Mouse (Mus musculus) liver, embryonic 15.5 days (tissue): ENCODE measurements around the gene Asic2. TPM values are rescaled to one million over a fixed set of nuclear protein-coding genes. Genes with fewer than 3 reads are reported as not detected.

ENCODE experiments used
- ATAC-seq: fragments of 200-750 bp; cut with Nextera tagmentation; 2 replicates; pipeline ENCODE4 v1.8.0; 2017; ENCODE audit warnings: moderate number of reproducible peaks, mild to moderate bottlenecking, moderate library complexity; ENCODE audit not compliant: insufficient read depth
- H3K27ac ChIP-seq: fragments of 300-500 bp; sonication (generic); replicated peaks from 2 replicates; pipeline ENCODE4 v1.5.1; 2015; ENCODE audit warnings: mild to moderate bottlenecking, inconsistent platforms
- H3K27me3 ChIP-seq: fragments of 300-500 bp; sonication (generic); 2 replicates; pipeline ENCODE4 v1.6.1; 2015; ENCODE audit warnings: mild to moderate bottlenecking, inconsistent platforms
- H3K36me3 ChIP-seq: fragments of 300-500 bp; sonication (generic); replicated peaks from 2 replicates; pipeline ENCODE4 v1.6.1; 2015; ENCODE audit warnings: moderate library complexity, mild to moderate bottlenecking, inconsistent platforms
- H3K4me1 ChIP-seq: fragments of 300-500 bp; sonication (generic); replicated peaks from 2 replicates; pipeline ENCODE4 v1.6.1; 2015; ENCODE audit warnings: inconsistent platforms
- H3K4me2 ChIP-seq: fragments of 300-500 bp; sonication (generic); 2 replicates; pipeline ENCODE4 v1.6.1; 2015; ENCODE audit warnings: moderate library complexity, mild to moderate bottlenecking, inconsistent platforms
- H3K4me3 ChIP-seq: fragments of 300-500 bp; sonication (generic); replicated peaks from 2 replicates; pipeline ENCODE4 v1.5.1; 2015; ENCODE audit warnings: mild to moderate bottlenecking, inconsistent platforms
- H3K9ac ChIP-seq: fragments of 300-500 bp; sonication (generic); 2 replicates; pipeline ENCODE4 v1.6.1; 2015; ENCODE audit warnings: moderate library complexity, mild to moderate bottlenecking, inconsistent platforms
- H3K9me3 ChIP-seq: fragments of 300-500 bp; sonication (generic); replicated peaks from 2 replicates; pipeline ENCODE4 v1.6.1; 2016; ENCODE audit warnings: inconsistent platforms
- WGBS: fragments of 180-500 bp; shearing (Covaris S2); methylation state at CpG from one replicate; pipeline ENCODE4 v1.1.7; 2015; ENCODE audit warnings: mixed read lengths; ENCODE audit not compliant: insufficient replicate concordance; 5-methylcytosine and 5-hydroxymethylcytosine counted together
- polyA plus RNA-seq: library from polyadenylated mRNA; unstranded; fragments of >200 nt; fragmentation: Nextera tagmentation; extraction: Ambion mirVana; gene quantifications from 2 replicates; pipeline ENCODE4 v1.2.1, GENCODE M21; 2015

Gene Asic2
- polyA plus RNA-seq, 1 experiment from 2014 or later: 0.03 TPM

GRCm38 (mm10) chr11:81706996-81707395 lies 261.3 kb downstream of the Asic2 start:
- H3K9ac ChIP-seq: no peak overlapping the region
- no peak overlapping the region for H3K27ac ChIP-seq
- H3K9me3 ChIP-seq: no peaks in the 10 kb centered on the region
- H3K4me2 ChIP-seq: no peak overlapping the region
- H3K4me3 ChIP-seq: no peak overlapping the region
- no peaks in the 10 kb centered on the region for H3K36me3 ChIP-seq
- no peaks in the 10 kb centered on the region for H3K4me1 ChIP-seq
- WGBS: 46% methylated on average over 5 of the region's 5 CpGs
- H3K27me3 ChIP-seq: no peaks in the 10 kb centered on the region
- no peak for ATAC-seq

DNA sequence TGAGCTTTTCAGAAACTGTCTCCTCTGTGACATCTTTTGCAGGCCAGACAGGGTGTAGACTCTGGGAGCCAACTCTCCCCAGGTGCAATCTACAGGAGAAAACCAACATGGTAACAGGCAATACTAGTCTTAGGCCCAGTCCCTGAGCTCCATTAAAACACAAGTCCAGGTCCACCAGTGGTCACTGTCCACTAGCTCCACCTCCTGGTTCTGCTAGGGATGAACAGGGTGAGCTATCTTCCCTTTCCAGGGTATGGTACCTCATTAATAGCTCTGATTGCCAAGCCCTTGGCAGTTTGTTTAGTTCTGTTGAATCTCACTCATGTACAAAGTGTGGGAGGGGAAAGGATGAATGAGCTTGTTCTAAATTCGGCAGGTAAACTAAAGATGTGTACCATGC lies 270.2 kb downstream of the Asic2 start:
- no peak overlapping the region for H3K4me3 ChIP-seq
- no peak overlapping the region for H3K9ac ChIP-seq
- H3K4me2 ChIP-seq: no peak overlapping the region
- H3K27ac ChIP-seq: no peak overlapping the region
- no peak for ATAC-seq
- H3K36me3 ChIP-seq: no peaks in the 10 kb centered on the region
- 47% methylated on average over 1 of the region's 1 CpGs for WGBS
- H3K27me3 ChIP-seq: no peaks in the 10 kb centered on the region
- no peaks in the 10 kb centered on the region for H3K9me3 ChIP-seq
- no peaks in the 10 kb centered on the region for H3K4me1 ChIP-seq

GRCm38 (mm10) chr11:81695501-81695900 lies 272.8 kb downstream of the Asic2 start:
- no peak for ATAC-seq
- Histone ChIP-seq H3K9me3 (no peaks in the 10 kb centered on the region), H3K36me3 (no peaks in the 10 kb centered on the region), H3K9ac (no peak overlapping the region), H3K27me3 (no peaks in the 10 kb centered on the region), H3K4me2 (no peak overlapping the region), H3K4me1 (no peaks in the 10 kb centered on the region), H3K27ac (no peak overlapping the region), H3K4me3 (no peak overlapping the region)
- 52% methylated on average over 2 of the region's 2 CpGs for WGBS

GRCm38 (mm10) chr11:81680511-81680910 lies 287.7 kb downstream of the Asic2 start:
- no peak for ATAC-seq

GRCm38 (mm10) chr11:81671724-81672123 lies 296.5 kb downstream of the Asic2 start:
- H3K9me3 ChIP-seq: no peaks in the 10 kb centered on the region
- ATAC-seq: no peak
- no peak overlapping the region for H3K27ac ChIP-seq
- no peaks in the 10 kb centered on the region for H3K27me3 ChIP-seq
- H3K9ac ChIP-seq: no peak overlapping the region
- no peaks in the 10 kb centered on the region for H3K4me1 ChIP-seq
- H3K4me2 ChIP-seq: no peak overlapping the region
- H3K4me3 ChIP-seq: no peak overlapping the region
- no peaks in the 10 kb centered on the region for H3K36me3 ChIP-seq

More at GRCm38 (mm10) chr11:81680511-81680910, 287.7 kb downstream of the Asic2 start:
- no peaks in the 10 kb centered on the region for H3K9me3 ChIP-seq
- 53% methylated on average over 2 of the region's 2 CpGs for WGBS
- no peak overlapping the region for H3K27ac ChIP-seq
- H3K4me1 ChIP-seq: no peaks in the 10 kb centered on the region
- H3K4me3 ChIP-seq: no peak overlapping the region
- no peaks in the 10 kb centered on the region for H3K36me3 ChIP-seq
- H3K9ac ChIP-seq: no peak overlapping the region
- no peaks in the 10 kb centered on the region for H3K27me3 ChIP-seq
- no peak overlapping the region for H3K4me2 ChIP-seq

DNA sequence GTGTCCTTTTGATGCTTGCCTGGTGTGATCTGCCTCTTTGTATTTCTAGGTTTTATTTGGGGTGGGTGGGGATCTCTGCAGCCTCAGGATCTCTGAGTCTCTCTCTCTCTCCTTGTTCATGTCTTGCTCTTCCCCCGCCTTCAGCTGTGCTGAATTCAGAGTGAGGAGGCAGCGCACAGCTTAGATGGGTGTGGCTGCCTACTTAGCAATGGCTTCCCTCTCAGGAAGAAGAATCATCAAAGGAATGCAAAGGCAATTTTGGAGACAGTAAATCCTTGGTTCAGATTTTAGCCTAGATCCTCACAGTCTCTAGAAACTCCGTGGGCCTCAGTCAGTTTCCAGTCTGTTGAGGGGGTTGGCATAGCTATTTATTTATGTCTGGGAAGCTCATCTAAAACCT lies 297.8 kb downstream of the Asic2 start:
- no peak overlapping the region for H3K27ac ChIP-seq
- no peaks in the 10 kb centered on the region for H3K27me3 ChIP-seq
- no peak overlapping the region for H3K9ac ChIP-seq
- H3K4me1 ChIP-seq: no peaks in the 10 kb centered on the region
- no peak for ATAC-seq
- no peaks in the 10 kb centered on the region for H3K9me3 ChIP-seq
- no peak overlapping the region for H3K4me3 ChIP-seq
- H3K4me2 ChIP-seq: no peak overlapping the region
- 40% methylated on average over 3 of the region's 3 CpGs for WGBS
- no peaks in the 10 kb centered on the region for H3K36me3 ChIP-seq

DNA sequence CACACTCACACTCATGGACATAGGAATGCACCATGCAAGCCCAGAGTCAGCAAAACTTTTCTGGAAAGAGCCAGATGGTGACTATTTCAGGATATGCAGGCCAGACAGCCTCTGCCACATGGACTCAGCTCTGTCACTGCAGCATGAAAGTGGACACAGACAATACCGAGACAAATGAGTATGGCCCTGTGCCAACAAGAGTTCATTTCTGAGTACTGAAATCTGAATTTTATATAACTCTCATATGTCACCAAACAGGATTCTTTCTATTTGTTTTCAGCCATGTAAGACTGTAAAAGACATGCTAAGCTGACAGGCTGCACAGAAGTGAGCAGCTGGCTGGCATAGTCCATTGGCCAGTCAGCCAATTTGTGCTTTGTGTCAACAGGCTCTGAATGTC lies 309.4 kb downstream of the Asic2 start:
- no peak overlapping the region for H3K4me3 ChIP-seq
- H3K4me1 ChIP-seq: no peaks in the 10 kb centered on the region
- no peaks in the 10 kb centered on the region for H3K9me3 ChIP-seq
- no peak overlapping the region for H3K27ac ChIP-seq
- 57% methylated on average over 1 of the region's 1 CpGs for WGBS
- no peaks in the 10 kb centered on the region for H3K27me3 ChIP-seq
- H3K36me3 ChIP-seq: no peaks in the 10 kb centered on the region
- H3K4me2 ChIP-seq: no peak overlapping the region
- ATAC-seq: no peak
- no peak overlapping the region for H3K9ac ChIP-seq

- 40% methylated on average over 2 of the region's 2 CpGs for WGBS
- no peak for ATAC-seq
These were observed 311.1 kb downstream of the Asic2 start for GRCm38 (mm10) chr11:81657121-81657520.

GRCm38 (mm10) chr11:81647828-81648227 lies 320.4 kb downstream of the Asic2 start:
- Histone ChIP-seq H3K27ac (no peak overlapping the region), H3K9ac (no peak overlapping the region), H3K9me3 (no peaks in the 10 kb centered on the region), H3K4me3 (no peak overlapping the region), H3K27me3 (no peaks in the 10 kb centered on the region), H3K36me3 (no peaks in the 10 kb centered on the region), H3K4me1 (no peaks in the 10 kb centered on the region), H3K4me2 (no peak overlapping the region)
- 30% methylated on average over 4 of the region's 4 CpGs for WGBS
- no peak for ATAC-seq

More at GRCm38 (mm10) chr11:81657121-81657520, 311.1 kb downstream of the Asic2 start:
- H3K27me3 ChIP-seq: no peaks in the 10 kb centered on the region
- H3K4me3 ChIP-seq: no peak overlapping the region
- no peaks in the 10 kb centered on the region for H3K9me3 ChIP-seq
- no peak overlapping the region for H3K27ac ChIP-seq
- no peaks in the 10 kb centered on the region for H3K36me3 ChIP-seq
- H3K4me2 ChIP-seq: no peak overlapping the region
- no peaks in the 10 kb centered on the region for H3K4me1 ChIP-seq
- H3K9ac ChIP-seq: no peak overlapping the region

DNA sequence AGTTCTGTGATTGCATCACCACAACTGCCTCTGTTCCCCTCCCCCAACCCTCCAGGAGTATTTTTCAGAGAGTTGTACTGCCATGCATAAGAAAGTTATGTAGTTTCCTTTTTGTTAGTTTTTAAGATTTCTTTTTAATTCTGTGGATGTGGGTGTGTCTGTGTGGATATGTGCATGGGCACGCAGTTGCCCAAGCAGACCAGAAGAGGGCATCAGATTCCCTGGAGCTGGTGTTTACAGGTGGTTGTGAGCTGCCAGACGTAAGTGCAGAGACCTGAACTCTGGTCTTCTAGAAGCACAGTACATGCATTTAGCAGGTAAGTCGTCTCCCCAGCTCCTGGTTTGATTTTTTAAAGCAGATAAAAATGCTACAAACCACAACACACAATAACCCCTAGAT lies 322.7 kb downstream of the Asic2 start:
- Histone ChIP-seq H3K4me3 (no peak overlapping the region), H3K27me3 (no peaks in the 10 kb centered on the region), H3K27ac (no peak overlapping the region), H3K9ac (no peak overlapping the region), H3K36me3 (no peaks in the 10 kb centered on the region), H3K4me1 (no peaks in the 10 kb centered on the region), H3K4me2 (no peak overlapping the region), H3K9me3 (no peaks in the 10 kb centered on the region)
- WGBS: 51% methylated on average over 3 of the region's 3 CpGs
- ATAC-seq: no peak

DNA sequence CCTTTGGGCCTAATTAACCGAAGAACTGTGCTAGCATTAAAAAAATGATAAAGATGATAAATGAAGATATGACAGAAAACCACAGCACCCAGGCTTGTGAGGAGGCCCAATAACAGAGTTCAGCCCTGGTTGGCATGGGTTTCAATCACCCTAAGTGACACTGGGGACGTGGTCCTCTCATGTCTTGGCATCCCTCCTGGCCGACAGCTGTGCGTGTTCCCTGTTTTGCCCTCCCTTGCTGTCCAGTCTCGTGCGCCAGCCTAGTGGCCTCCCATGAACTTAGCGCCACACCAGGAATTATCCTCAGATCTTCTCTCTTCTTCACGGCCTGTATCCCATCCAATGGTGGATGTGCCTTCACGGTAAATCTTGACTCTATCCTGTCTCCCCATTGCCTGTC lies 331.9 kb downstream of the Asic2 start:
- no peak overlapping the region for H3K27ac ChIP-seq
- WGBS: 75% methylated on average over 9 of the region's 9 CpGs
- H3K27me3 ChIP-seq: no peaks in the 10 kb centered on the region
- H3K4me3 ChIP-seq: no peak overlapping the region
- H3K9ac ChIP-seq: no peak overlapping the region
- H3K4me1 ChIP-seq: no peaks in the 10 kb centered on the region
- H3K9me3 ChIP-seq: no peaks in the 10 kb centered on the region
- H3K4me2 ChIP-seq: no peak overlapping the region
- ATAC-seq: no peak
- no peaks in the 10 kb centered on the region for H3K36me3 ChIP-seq
